ENCODE assay signal across 8 mouse cellular contexts in the genomic region with DNA sequence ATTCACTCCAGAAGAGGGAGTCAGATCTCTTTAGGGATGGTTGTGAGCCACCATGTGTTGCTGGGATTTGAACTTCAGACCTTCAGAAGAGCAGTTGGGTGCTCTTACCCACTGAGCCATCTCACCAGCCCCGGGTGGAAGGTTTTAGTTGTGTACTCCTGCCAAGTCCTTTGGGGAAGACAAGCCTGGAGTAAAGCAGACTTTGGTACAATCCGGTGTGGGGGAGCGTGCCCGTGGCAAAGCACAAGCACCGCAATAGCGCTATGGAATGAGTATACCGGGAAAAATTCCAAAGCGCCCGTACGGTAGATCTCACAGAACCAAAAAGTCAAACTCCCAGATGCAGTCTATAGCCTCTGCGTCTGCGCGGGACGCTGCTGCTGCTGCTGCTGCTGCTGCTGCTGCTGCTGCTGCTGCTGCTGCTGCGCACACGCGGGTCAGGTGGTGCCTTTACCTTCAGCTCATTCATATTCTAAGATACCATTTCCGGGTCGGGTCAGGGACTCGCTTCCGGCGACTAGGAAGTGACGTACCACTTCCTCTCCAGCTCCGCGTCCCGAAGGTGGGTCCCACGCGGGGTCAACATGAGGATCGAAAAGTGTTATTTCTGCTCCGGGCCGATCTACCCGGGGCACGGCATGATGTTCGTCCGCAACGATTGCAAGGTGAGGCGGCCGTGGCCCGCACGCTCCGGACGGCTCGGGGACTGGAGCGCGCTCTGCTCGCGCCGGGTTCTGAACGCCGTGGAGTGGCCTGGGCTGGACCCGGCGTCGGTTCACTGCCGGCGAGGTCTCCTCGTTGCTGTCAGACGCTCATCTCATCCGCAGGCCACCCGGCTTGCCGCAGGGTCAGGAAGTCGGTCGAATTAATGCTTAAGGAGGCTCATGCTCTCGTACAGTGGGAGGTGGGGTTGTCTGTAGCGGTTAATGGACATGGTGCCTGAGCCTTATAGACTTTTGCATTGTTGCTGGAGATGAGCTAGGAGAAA. TPM values are rescaled to one million over a fixed set of nuclear protein-coding genes. Genes with fewer than 3 reads are reported as not detected.
A peak's percentile ranks its signal among the peaks of the same experiment; 100 is the strongest.
DNase-seq lines count a peak whose midpoint lies in the region; ATAC-seq and TF ChIP-seq lines count a peak whose summit lies in the region.

A gene (plus strand): TSS at position 508 of the 988 bp plus-strand sequence.

- dilution Hi-C loops in CH12.LX (cut with MboI; ENCODE audit: extremely low pct_ligation_motif_present, extremely low pct_unique_long_range_greater_than_20kb, low sequenced_read_pairs) = no loop called here

- TF ChIP-seq CTCF in CH12.LX (conservative IDR thresholded peaks at IDR 0.05 in 1 of 2, IDR thresholded peaks at IDR 0.05 in 1 of 2; ENCODE audit: low read depth in 2 of 2, low read length in 2 of 2) = no peak
- TF ChIP-seq CTCF in liver, embryonic 14.5 days (IDR thresholded peaks at IDR 0.05; ENCODE audit: low read depth) = no peak
- no peak for TF ChIP-seq CTCF in stomach, postnatal 0 days (IDR thresholded peaks at IDR 0.05; ENCODE audit: low read depth)

- no peaks in the 10 kb centered on the region for H3K9me3 ChIP-seq in CH12.LX (replicated peaks; ENCODE audit: low read length)
- no peaks in the 10 kb centered on the region for H3K9me3 ChIP-seq in forebrain, embryonic 10.5 days
- no peaks in the 10 kb centered on the region for H3K9me3 ChIP-seq in heart, embryonic 15.5 days (replicated peaks)
- no peaks in the 10 kb centered on the region for H3K9me3 ChIP-seq in liver, embryonic 14.5 days (ENCODE audit: control insufficient read depth, low read length)
- H3K9me3 ChIP-seq in neural tube, embryonic 11.5 days (ENCODE audit: control insufficient read depth, low read length) = no peaks in the 10 kb centered on the region
- H3K9me3 ChIP-seq in stomach, postnatal 0 days (ENCODE audit: control insufficient read depth, low read length) = no peaks in the 10 kb centered on the region

- peak; percentile 94 for DNase-seq in CH12.LX (ENCODE audit: extremely low read depth)
- DNase-seq in c-Kit-positive CD71-negative TER-119-negative erythroid progenitor cells, embryonic 14.5 days (ENCODE audit: low read depth) = peak; percentile 73
- peak; percentile 89 for DNase-seq in forebrain, embryonic 10.5 days (ENCODE audit: extremely low spot score, low spot score)
- DNase-seq in kidney, postnatal 25 days = peak; percentile 90 to 94
- peak; percentile 76 to 80 (median 79) for DNase-seq in liver, embryonic 14.5 days (ENCODE audit: low read depth in 3 of 3, low spot score in 3 of 3)
- peak; percentile 86 for DNase-seq in neural tube, embryonic 11.5 days (ENCODE audit: low spot score)
- DNase-seq in stomach, postnatal 0 days (ENCODE audit: low spot score) = peak; percentile 84

- no peak for TF ChIP-seq EP300 in CH12.LX (IDR thresholded peaks at IDR 0.05; ENCODE audit: low read length)
- TF ChIP-seq EP300 in liver, embryonic 14.5 days (IDR thresholded peaks at IDR 0.05; ENCODE audit: low read depth) = no peak
- TF ChIP-seq EP300 in stomach, postnatal 0 days (optimal IDR thresholded peaks at IDR 0.05) = no peak

- in situ Hi-C loops in CH12.LX (cut with MboI; ENCODE audit: low pct_ligation_motif_present, low pct_unique_long_range_greater_than_20kb, low sequenced_read_pairs) = no loop called here

- H3K27me3 ChIP-seq in CH12.LX (replicated peaks) = no peaks in the 10 kb centered on the region
- H3K27me3 ChIP-seq in forebrain, embryonic 10.5 days (ENCODE audit: poor library complexity, severe bottlenecking) = no peaks in the 10 kb centered on the region
- H3K27me3 ChIP-seq in heart, embryonic 15.5 days = no peaks in the 10 kb centered on the region; the same call in 1 of the 2 replicates
- H3K27me3 ChIP-seq in liver, embryonic 14.5 days (ENCODE audit: control insufficient read depth, insufficient read depth, low read length) = no peaks in the 10 kb centered on the region
- H3K27me3 ChIP-seq in neural tube, embryonic 11.5 days (ENCODE audit: control insufficient read depth, insufficient read depth, low read length) = no peaks in the 10 kb centered on the region
- H3K27me3 ChIP-seq in stomach, postnatal 0 days (ENCODE audit: control insufficient read depth, insufficient read depth, low read length) = no peaks in the 10 kb centered on the region

- H3K36me3 ChIP-seq in CH12.LX (replicated peaks in 1 of 2; ENCODE audit: control insufficient read depth in 1 of 2, insufficient read depth in 1 of 2, low read length in 1 of 2) = peaks cover 18 to 30% of the 10 kb centered on the region in 2 experiments
- H3K36me3 ChIP-seq in forebrain, embryonic 10.5 days (replicated peaks) = peaks cover 33% of the 10 kb centered on the region
- H3K36me3 ChIP-seq in heart, embryonic 15.5 days = peaks cover 17% of the 10 kb centered on the region
- H3K36me3 ChIP-seq in liver, embryonic 14.5 days (replicated peaks; ENCODE audit: control insufficient read depth, insufficient read depth, low read depth) = peaks cover 6% of the 10 kb centered on the region
- H3K36me3 ChIP-seq in neural tube, embryonic 11.5 days (ENCODE audit: control insufficient read depth, insufficient read depth, low read length) = peaks cover 5% of the 10 kb centered on the region
- H3K36me3 ChIP-seq in stomach, postnatal 0 days (ENCODE audit: control insufficient read depth, insufficient read depth, low read length) = peaks cover 2% of the 10 kb centered on the region; the same call in 1 of the 2 replicates

- TF ChIP-seq RAD21 in CH12.LX (IDR thresholded peaks at IDR 0.05; ENCODE audit: low read depth, low read length) = no peak

- peaks cover 29% of the 10 kb centered on the region for H3K79me2 ChIP-seq in CH12.LX (replicated peaks; ENCODE audit: control insufficient read depth, extremely low read depth, insufficient read depth, poor library complexity, severe bottlenecking)

- H3K4me2 ChIP-seq in CH12.LX (ENCODE audit: insufficient read depth, low read depth, poor library complexity, severe bottlenecking) = peak within 1 kb of the TSS; percentile 95
- H3K4me2 ChIP-seq in heart, embryonic 15.5 days = peak within 1 kb of the TSS; percentile 84
- peak within 1 kb of the TSS; percentile 75 for H3K4me2 ChIP-seq in liver, embryonic 14.5 days (ENCODE audit: low read depth)
- peak within 1 kb of the TSS; percentile 76 for H3K4me2 ChIP-seq in neural tube, embryonic 11.5 days (ENCODE audit: low read depth)
- peak within 1 kb of the TSS; percentile 74 for H3K4me2 ChIP-seq in stomach, postnatal 0 days (replicated peaks; ENCODE audit: low read depth)

- peak; percentile 83 for TF ChIP-seq POLR2A in CH12.LX (IDR thresholded peaks at IDR 0.05; ENCODE audit: low read depth, low read length)

- WGBS in forebrain, embryonic 10.5 days = under 1% methylated on average over 64 of the region's 64 CpGs
- under 1% methylated on average over 64 of the region's 64 CpGs for WGBS in heart, embryonic 15.5 days
- WGBS in liver, embryonic 14.5 days (ENCODE audit: insufficient replicate concordance) = under 1% methylated on average over 64 of the region's 64 CpGs
- under 1% methylated on average over 64 of the region's 64 CpGs for WGBS in neural tube, embryonic 11.5 days
- WGBS in stomach, postnatal 0 days = under 1% methylated on average over 64 of the region's 64 CpGs

- peak within 1 kb of the TSS; percentile 88 for H3K9ac ChIP-seq in CH12.LX (ENCODE audit: insufficient read depth, low read depth)
- peak within 1 kb of the TSS; percentile 85 for H3K9ac ChIP-seq in heart, embryonic 15.5 days
- peak within 1 kb of the TSS; percentile 67 for H3K9ac ChIP-seq in liver, embryonic 14.5 days (replicated peaks)
- peak within 1 kb of the TSS; percentile 76 for H3K9ac ChIP-seq in neural tube, embryonic 11.5 days (ENCODE audit: low read length)
- H3K9ac ChIP-seq in stomach, postnatal 0 days (ENCODE audit: low read length) = peak within 1 kb of the TSS; percentile 83

- H3K4me1 ChIP-seq in CH12.LX (ENCODE audit: control insufficient read depth in 1 of 2, insufficient read depth in 2 of 2) = peaks cover 0 to 15% of the 10 kb centered on the region in 2 experiments; a peak in 2 of 4 replicates
- peaks cover 16% of the 10 kb centered on the region for H3K4me1 ChIP-seq in forebrain, embryonic 10.5 days
- peaks cover 10% of the 10 kb centered on the region for H3K4me1 ChIP-seq in heart, embryonic 15.5 days (replicated peaks)
- peaks cover 0 to 7% of the 10 kb centered on the region in 2 experiments; a peak in 2 of 4 replicates for H3K4me1 ChIP-seq in liver, embryonic 14.5 days (replicated peaks; ENCODE audit: control insufficient read depth in 2 of 2, insufficient read depth in 2 of 2, low read length in 1 of 2)
- no peaks in the 10 kb centered on the region for H3K4me1 ChIP-seq in neural tube, embryonic 11.5 days (ENCODE audit: control insufficient read depth, insufficient read depth, low read length)
- H3K4me1 ChIP-seq in stomach, postnatal 0 days (replicated peaks; ENCODE audit: control insufficient read depth, insufficient read depth) = no peaks in the 10 kb centered on the region

- peak; percentile 90 for ATAC-seq in heart, embryonic 15.5 days (replicated peaks; ENCODE audit: insufficient number of reproducible peaks, insufficient read depth, low FRiP score, low read depth)
- ATAC-seq in liver, embryonic 14.5 days (ENCODE audit: insufficient read depth) = peak; percentile 95
- peak; percentile 95 for ATAC-seq in neural tube, embryonic 11.5 days (ENCODE audit: insufficient read depth, low FRiP score, low TSS enrichment)
- ATAC-seq in stomach, postnatal 0 days (ENCODE audit: low FRiP score, low TSS enrichment) = peak; percentile 97

- H3K4me3 ChIP-seq in CH12.LX (replicated peaks in 1 of 3; ENCODE audit: low read depth in 2 of 3, low read length in 2 of 3, poor library complexity in 1 of 3) = peak within 1 kb of the TSS; percentile 87 to 99 (median 96)
- peak within 1 kb of the TSS; percentile 98 for H3K4me3 ChIP-seq in forebrain, embryonic 10.5 days
- peak within 1 kb of the TSS; percentile 96 for H3K4me3 ChIP-seq in heart, embryonic 15.5 days
- H3K4me3 ChIP-seq in liver, embryonic 14.5 days (ENCODE audit: insufficient read depth in 1 of 2, low read depth in 2 of 2, low read length in 2 of 2) = peak within 1 kb of the TSS; percentile 74 to 90
- peak within 1 kb of the TSS; percentile 97 for H3K4me3 ChIP-seq in neural tube, embryonic 11.5 days (ENCODE audit: low read depth, low read length)
- peak within 1 kb of the TSS; percentile 72 for H3K4me3 ChIP-seq in stomach, postnatal 0 days (ENCODE audit: low read depth, low read length)

- peak within 1 kb of the TSS; percentile 54 for H3K27ac ChIP-seq in CH12.LX (ENCODE audit: insufficient read depth, low read depth)
- H3K27ac ChIP-seq in forebrain, embryonic 10.5 days = peak within 1 kb of the TSS; percentile 83
- peak within 1 kb of the TSS; percentile 70 for H3K27ac ChIP-seq in heart, embryonic 15.5 days
- peak within 1 kb of the TSS; percentile 25; the same call in 1 of the 2 replicates for H3K27ac ChIP-seq in liver, embryonic 14.5 days
- peak within 1 kb of the TSS; percentile 62 for H3K27ac ChIP-seq in neural tube, embryonic 11.5 days (ENCODE audit: low read depth, low read length)
- H3K27ac ChIP-seq in stomach, postnatal 0 days (replicated peaks) = peak within 1 kb of the TSS; percentile 78

RNA-seq across cellular contexts. Expression of the gene that starts here (rescaled TPM):
- total RNA-seq in CH12.LX (2012; rRNA removed) = 108 and 154 TPM in 2 replicates
- 335 and 365 TPM in 2 replicates for total RNA-seq in CH12.LX (2014; rRNA removed)
- polyA plus RNA-seq in CH12.LX (2012; ENCODE audit: insufficient read length, low read depth) = 193 and 202 TPM in 2 replicates
- 157 and 160 TPM in 2 replicates for polyA plus RNA-seq in forebrain, embryonic 10.5 days (2016; fragmentation: Nextera tagmentation; extraction: Ambion mirVana)
- 77.1 and 79.6 TPM in 2 replicates for polyA plus RNA-seq in heart, embryonic 15.5 days (2015; fragmentation: Nextera tagmentation; extraction: Ambion mirVana)
- polyA plus RNA-seq in liver, embryonic 14.5 days (2012; rRNA removed) = 22.3 and 29.7 TPM in 2 replicates
- polyA plus RNA-seq in liver, embryonic 14.5 days (2014; fragmentation: Nextera tagmentation; extraction: Ambion mirVana) = 49.5 and 54.9 TPM in 2 replicates
- polyA plus RNA-seq in neural tube, embryonic 11.5 days (2014; fragmentation: Nextera tagmentation; extraction: Ambion mirVana) = 145 and 156 TPM in 2 replicates
- 55.6 and 56.3 TPM in 2 replicates for polyA plus RNA-seq in stomach, postnatal 0 days (2015; fragmentation: Nextera tagmentation; extraction: Ambion mirVana)

Comparison
In these comparisons a context has a peak if more than half of its experiments do, and no peak if none do; other contexts are left out.
1. Peak in every context shown above with its lines: DNase-seq, ATAC-seq, H3K4me3 ChIP-seq and H3K27ac ChIP-seq.
2. H3K27ac ChIP-seq: peak in every context shown above with its lines; median percentile 83 in forebrain, embryonic 10.5 days; 78 in stomach, postnatal 0 days; 70 in heart, embryonic 15.5 days; 62 in neural tube, embryonic 11.5 days; 54 in CH12.LX; 25 in liver, embryonic 14.5 days.